Comparison of ENCODE assay signal across 7 mouse cellular contexts in the genomic region with DNA sequence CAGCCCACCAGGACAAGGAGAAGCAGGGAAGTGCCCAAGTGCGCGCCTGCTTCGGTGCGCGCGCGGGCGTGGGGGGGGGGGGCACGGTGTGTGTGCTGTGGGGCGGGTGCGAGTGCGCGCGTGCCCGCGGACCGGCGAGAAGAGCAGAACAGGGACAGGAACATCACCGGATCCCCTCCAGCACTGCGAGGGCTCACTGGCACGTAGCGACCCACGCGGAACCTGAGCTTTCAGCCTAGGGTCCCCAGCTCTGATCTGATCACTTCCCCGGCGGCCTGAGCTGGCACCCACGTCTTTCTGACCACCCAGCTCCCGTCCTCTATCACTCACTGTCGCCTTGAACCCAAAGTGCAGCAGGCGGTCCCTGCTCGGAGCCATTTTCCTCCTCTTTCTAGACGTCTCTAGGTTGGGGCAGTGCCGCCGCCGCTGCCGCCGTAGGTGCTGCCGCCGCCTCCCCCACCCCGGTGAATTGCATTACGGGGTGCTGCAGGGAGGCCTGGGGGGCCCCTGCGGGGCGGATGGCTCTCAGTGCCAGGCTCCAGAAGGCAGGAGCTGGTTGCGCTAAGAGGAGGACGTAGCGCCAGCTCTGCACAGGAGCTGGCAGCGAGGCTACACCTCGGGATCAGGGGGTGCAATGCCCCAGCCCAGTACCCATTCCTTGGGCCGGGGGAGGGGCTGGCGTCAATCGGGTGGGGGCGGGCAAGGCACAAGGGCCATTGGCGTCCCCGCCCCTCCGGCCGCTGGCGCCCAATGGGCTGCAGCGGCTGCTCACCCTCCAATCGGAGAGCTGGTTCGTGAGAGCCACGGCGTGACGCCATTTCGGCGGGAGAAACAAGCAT. TPM values are rescaled to one million over a fixed set of nuclear protein-coding genes. Genes with fewer than 3 reads are reported as not detected.
A peak's percentile ranks its signal among the peaks of the same experiment; 100 is the strongest.
DNase-seq lines count a peak whose midpoint lies in the region; ATAC-seq lines count a peak whose summit lies in the region.

Gene Fbxl20 (minus strand): TSS at position 618 of the 839 bp plus-strand sequence.

- H3K4me2 ChIP-seq in intestine, embryonic 15.5 days (replicated peaks), result peak within 1 kb of the TSS; percentile 97

- no peaks in the 10 kb centered on the region for H3K27me3 ChIP-seq in intestine, embryonic 15.5 days (replicated peaks)
- H3K27me3 ChIP-seq in midbrain, embryonic 10.5 days (ENCODE audit: low read depth, poor library complexity, severe bottlenecking), result no peaks in the 10 kb centered on the region

- peaks cover 4% of the 10 kb centered on the region for H3K4me1 ChIP-seq in intestine, embryonic 15.5 days (replicated peaks)
- H3K4me1 ChIP-seq in midbrain, embryonic 10.5 days, result peaks cover 25% of the 10 kb centered on the region

- H3K27ac ChIP-seq in intestine, embryonic 15.5 days, result peak within 1 kb of the TSS; percentile 92
- H3K27ac ChIP-seq in midbrain, embryonic 10.5 days (replicated peaks), result peak within 1 kb of the TSS; percentile 95

- no peaks in the 10 kb centered on the region for H3K36me3 ChIP-seq in intestine, embryonic 15.5 days
- H3K36me3 ChIP-seq in midbrain, embryonic 10.5 days, result peaks cover 18% of the 10 kb centered on the region

- WGBS in intestine, embryonic 15.5 days, result under 1% methylated on average over 63 of the region's 65 CpGs
- under 1% methylated on average over 64 of the region's 65 CpGs for WGBS in midbrain, embryonic 10.5 days

- ATAC-seq in intestine, embryonic 15.5 days, result peak; percentile 93

- H3K4me3 ChIP-seq in intestine, embryonic 15.5 days (replicated peaks), result peak within 1 kb of the TSS; percentile 99
- peak within 1 kb of the TSS; percentile 86 for H3K4me3 ChIP-seq in midbrain, embryonic 10.5 days

- no peaks in the 10 kb centered on the region for H3K9me3 ChIP-seq in intestine, embryonic 15.5 days
- H3K9me3 ChIP-seq in midbrain, embryonic 10.5 days (replicated peaks), result no peaks in the 10 kb centered on the region

- peak; percentile 95 for DNase-seq in adrenal gland, adult 2 months
- DNase-seq in embryo, embryonic 11.5 days (ENCODE audit: low read depth, low spot score), result peak; percentile 93
- peak; percentile 82 to 86 for DNase-seq in gastrocnemius, postnatal 36 days
- DNase-seq in left cerebral cortex, postnatal 25 days (ENCODE audit: low spot score in 2 of 2), result peak; percentile 90 to 96
- DNase-seq in midbrain, embryonic 10.5 days (ENCODE audit: low spot score), result peak; percentile 94
- DNase-seq in right cerebral cortex, postnatal 4 days, result peak; percentile 90

- H3K9ac ChIP-seq in intestine, embryonic 15.5 days, result peak within 1 kb of the TSS; percentile 93

- intact Hi-C loops in gastrocnemius, postnatal 36 days (cut with DNase I), result no loop called here
- intact Hi-C loops in left cerebral cortex, postnatal 25 days (cut with DNase I), result loop anchor here (5.0 kb wide), 1 partner anchor 123 kb away; the partner anchor contains the start of gene Rpl19

RNA-seq across cellular contexts. Expression of gene Fbxl20, which starts in this region (rescaled TPM):
- total RNA-seq in adrenal gland, adult 2 months (2021), result 10 to 100 TPM; 22.4 to 29.3 TPM
- 34.6 and 36.2 TPM in 2 replicates for polyA plus RNA-seq in adrenal gland, adult 2 months (2012; rRNA removed)
- 10 to 100 TPM in 1 of 2 experiments, 1 to 10 TPM in 1; 7.8 to 14.2 TPM for total RNA-seq in gastrocnemius, postnatal 36 days (2021)
- 10.4 and 14.9 TPM in 2 replicates for polyA plus RNA-seq in intestine, embryonic 15.5 days (2015; fragmentation: Nextera tagmentation; extraction: Ambion mirVana)
- total RNA-seq in left cerebral cortex, postnatal 25 days (2021), result 10 to 100 TPM; 35.5 to 39.4 TPM
- 21.0 and 23.7 TPM in 2 replicates for polyA plus RNA-seq in midbrain, embryonic 10.5 days (2016; fragmentation: Nextera tagmentation; extraction: Ambion mirVana)

Comparison
In these comparisons a context has a peak if more than half of its experiments do, and no peak if none do; other contexts are left out.
1. Peak in every context shown above with its lines: DNase-seq, ATAC-seq, H3K4me3 ChIP-seq and H3K27ac ChIP-seq.